Mouse (Mus musculus) kidney, adult 10 weeks (tissue): ENCODE results near the gene Olfr122. TPM values are rescaled to one million over a fixed set of nuclear protein-coding genes. Genes with fewer than 3 reads are reported as not detected.

Experiments
- polyA plus RNA-seq: library from polyadenylated mRNA; stranded (reverse); fragments of 350-450 nt; fragmentation: Illumina TruSeq; extraction: RNeasy Lipid Tissue Mini Kit (QIAGEN cat#74804); gene quantifications from one replicate; pipeline ENCODE4 v1.2.3, GENCODE M21; 2014; ENCODE audit warnings: low read depth, low replicate concordance

Gene Olfr122
- polyA plus RNA-seq, result not detected

DNA sequence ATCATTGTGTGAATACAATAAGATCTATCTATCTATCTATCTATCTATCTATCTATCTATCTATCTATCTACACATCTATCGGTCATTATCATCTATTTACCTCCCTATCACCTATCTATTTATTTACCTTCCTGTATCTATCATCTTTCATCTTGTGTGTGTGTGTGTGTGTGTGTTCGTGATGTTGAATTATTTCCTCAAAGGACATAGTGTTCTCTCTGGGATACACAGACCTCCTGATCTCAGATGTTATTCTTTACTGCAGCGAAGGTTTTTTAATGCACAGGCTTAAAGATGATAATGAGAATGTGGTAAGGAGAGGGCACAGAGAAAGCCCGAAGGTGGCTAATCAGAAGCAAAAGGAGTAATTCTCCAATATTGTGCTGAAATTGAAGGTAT, at the start of gene Olfr122:
TSS of gene Olfr122 (plus strand) at position 301 of the 400 bp plus-strand sequence.

DNA sequence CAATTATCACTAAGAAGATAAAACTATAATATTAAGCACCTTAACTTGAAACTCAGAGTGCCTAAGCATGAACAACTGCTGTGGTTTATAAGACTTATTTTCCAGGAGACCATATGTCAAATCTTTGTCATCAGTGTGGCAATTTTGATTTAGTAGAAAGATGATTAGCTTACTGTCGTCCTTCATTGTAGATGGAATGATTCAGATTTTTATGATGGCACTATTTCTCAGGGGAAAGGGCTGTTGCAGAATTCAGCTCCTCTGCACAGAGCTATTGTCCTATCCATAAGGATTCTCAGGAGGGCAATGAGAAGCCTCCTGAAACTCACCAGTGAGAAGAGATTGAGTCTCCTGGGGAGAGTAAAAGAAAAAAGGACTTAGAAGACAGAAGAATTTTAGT, 46.9 kb upstream of the Olfr122 start, which contains the start of gene Olfr120:
TSS of gene Olfr120 (plus strand) at position 301 of the 400 bp plus-strand sequence.

DNA sequence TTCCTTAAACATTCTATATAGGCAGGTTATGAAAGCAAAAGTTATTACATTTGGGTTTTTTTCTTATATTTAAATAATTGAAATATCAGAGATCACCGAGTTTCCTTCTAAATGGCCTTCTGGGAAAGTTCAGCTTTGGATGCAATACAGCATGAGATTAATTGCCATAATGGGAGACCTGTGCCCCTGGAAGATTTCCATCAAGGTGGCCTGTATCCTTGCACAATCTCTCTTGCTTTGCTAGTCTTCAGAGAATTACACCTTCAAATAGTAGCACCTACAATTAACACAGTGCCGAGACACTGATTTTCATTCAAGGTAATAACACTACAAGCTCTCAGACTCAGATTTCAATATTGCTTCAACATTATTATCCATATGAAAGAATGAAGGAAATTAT, 24.8 kb downstream of the Olfr122 start, which contains the start of gene Olfr123:
TSS of gene Olfr123 (plus strand) at position 301 of the 400 bp plus-strand sequence.

DNA sequence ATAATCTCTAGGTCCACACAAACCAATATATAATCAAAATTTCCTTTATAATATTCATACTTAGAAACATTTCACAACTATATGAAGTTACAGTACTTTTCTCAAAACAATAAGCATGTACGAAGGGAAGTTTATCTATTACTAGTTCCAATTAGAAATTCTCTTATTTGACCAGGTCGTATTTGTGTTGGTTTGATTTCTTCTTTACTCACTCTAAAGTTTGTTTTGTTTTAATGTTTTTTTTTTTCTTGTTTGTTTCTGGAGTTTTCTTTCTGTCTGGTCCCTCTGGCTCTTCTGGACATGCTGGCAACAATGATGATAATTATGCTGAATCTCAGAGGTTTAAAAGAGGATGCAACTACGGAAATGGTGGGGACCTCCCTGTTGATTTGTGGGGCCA, 31.2 kb downstream of the Olfr122 start, which contains the start of gene Olfr124:
TSS of gene Olfr124 (plus strand) at position 301 of the 400 bp plus-strand sequence.

Other genes with a start within 250 kb of the Olfr122 start
- not detected for gene Olfr112, start 199.2 kb upstream of the Olfr122 start, polyA plus RNA-seq
- not detected for gene Olfr113, start 190.9 kb upstream of the Olfr122 start, polyA plus RNA-seq
- not detected for gene Olfr114, start 175.9 kb upstream of the Olfr122 start, polyA plus RNA-seq
- not detected for gene Olfr115, start 141.5 kb upstream of the Olfr122 start, polyA plus RNA-seq
- not detected for gene Olfr116, start 141.4 kb upstream of the Olfr122 start, polyA plus RNA-seq
- not detected for gene Olfr117, start 104.8 kb upstream of the Olfr122 start, polyA plus RNA-seq
- gene Olfr118, start 101.6 kb upstream of the Olfr122 start, polyA plus RNA-seq, result not detected
- gene Olfr119, start 72.0 kb upstream of the Olfr122 start, polyA plus RNA-seq, result not detected
- gene Olfr120, start 46.8 kb upstream of the Olfr122 start, polyA plus RNA-seq, result not detected
- gene Olfr121, start 19.8 kb upstream of the Olfr122 start, polyA plus RNA-seq, result not detected
- not detected for gene Olfr123, start 24.9 kb downstream of the Olfr122 start, polyA plus RNA-seq
- not detected for gene Olfr124, start 31.3 kb downstream of the Olfr122 start, polyA plus RNA-seq
- gene Olfr125, start 64.3 kb downstream of the Olfr122 start, polyA plus RNA-seq, result not detected
- gene Olfr126, start 78.9 kb downstream of the Olfr122 start, polyA plus RNA-seq, result not detected
- gene Olfr127, start 131.8 kb downstream of the Olfr122 start, polyA plus RNA-seq, result not detected
- not detected for gene Olfr128, start 151.9 kb downstream of the Olfr122 start, polyA plus RNA-seq
- gene Olfr761, start 184.5 kb downstream of the Olfr122 start, polyA plus RNA-seq, result not detected